Mouse (Mus musculus) CD8-positive naive resting alpha-beta T cell, adult 57 days (primary cell): ENCODE data around the gene Eppin. TPM values are rescaled to one million over a fixed set of nuclear protein-coding genes. Genes with fewer than 3 reads are reported as not detected.

Experiments used
- total RNA-seq: library from RNA; stranded (reverse); gene quantifications from one replicate; pipeline ENCODE4 v1.2.4, GENCODE M21; 2023

Gene Eppin
- not detected for total RNA-seq

GRCm38 (mm10) chr2:164593494-164593893 lies at the start of gene Eppin:
Eppin (minus strand) TSS chr2:164593594.

GRCm38 (mm10) chr2:164638696-164639095 lies 45.3 kb upstream of the Eppin start, which contains the start of gene Wfdc16:
Wfdc16 (minus strand) TSS chr2:164638796.

GRCm38 (mm10) chr2:164613471-164613870 lies 20.1 kb upstream of the Eppin start, which contains the start of the genes Wfdc6b and Wfdc8:
Wfdc6b (plus strand) TSS chr2:164613522.
Wfdc8 (minus strand) TSS chr2:164613626.

GRCm38 (mm10) chr2:164585025-164585725 lies 8.2 kb downstream of the Eppin start, which contains the start of gene Wfdc6a:
Wfdc6a (minus strand) TSS chr2:164585447.

GRCm38 (mm10) chr2:164573359-164573758 lies 20.0 kb downstream of the Eppin start, which contains the start of gene Spint3:
Spint3 (minus strand) TSS chr2:164573459.

GRCm38 (mm10) chr2:164562391-164563188 lies 30.8 kb downstream of the Eppin start, which contains the start of gene Wfdc2:
Wfdc2 (plus strand) TSS chr2:164562413.

Other genes with a start within 250 kb of the Eppin start
- gene Slpi, start 204.5 kb downstream of the Eppin start, total RNA-seq, result 3.9 TPM
- gene Rbpjl, start 190.5 kb downstream of the Eppin start, total RNA-seq, result not detected
- not detected for gene Matn4, start 188.4 kb downstream of the Eppin start, total RNA-seq
- 11.7 TPM for gene Sdc4, start 149.7 kb downstream of the Eppin start, total RNA-seq
- 44.3 TPM for gene Sys1, start 136.6 kb downstream of the Eppin start, total RNA-seq
- 6.3 TPM for gene Gm20458, start 132.6 kb downstream of the Eppin start, total RNA-seq
- gene Trp53tg5, start 119.9 kb downstream of the Eppin start, total RNA-seq, result not detected
- 5.1 TPM for gene Dbndd2, start 107.5 kb downstream of the Eppin start, total RNA-seq
- 56.1 TPM for gene Pigt, start 96.1 kb downstream of the Eppin start, total RNA-seq
- not detected for gene Wfdc2, start 31.2 kb downstream of the Eppin start, total RNA-seq
- not detected for gene Spint3, start 20.1 kb downstream of the Eppin start, total RNA-seq
- not detected for gene Wfdc6a, start 8.1 kb downstream of the Eppin start, total RNA-seq
- gene Wfdc6b, start 19.9 kb upstream of the Eppin start, total RNA-seq, result not detected
- gene Wfdc8, start 20.0 kb upstream of the Eppin start, total RNA-seq, result not detected
- gene Wfdc16, start 45.2 kb upstream of the Eppin start, total RNA-seq, result not detected
- not detected for gene Wfdc10, start 62.5 kb upstream of the Eppin start, total RNA-seq
- gene Wfdc9, start 63.0 kb upstream of the Eppin start, total RNA-seq, result not detected
- not detected for gene Wfdc11, start 80.5 kb upstream of the Eppin start, total RNA-seq
- not detected for gene Wfdc13, start 91.5 kb upstream of the Eppin start, total RNA-seq
- gene Spint4, start 104.9 kb upstream of the Eppin start, total RNA-seq, result not detected
- not detected for gene Spint5, start 121.7 kb upstream of the Eppin start, total RNA-seq
- gene Wfdc3, start 152.3 kb upstream of the Eppin start, total RNA-seq, result not detected
- 43.0 TPM for gene Dnttip1, start 152.4 kb upstream of the Eppin start, total RNA-seq
- not detected for gene Ube2c, start 176.3 kb upstream of the Eppin start, total RNA-seq
- gene Tnnc2, start 186.4 kb upstream of the Eppin start, total RNA-seq, result not detected
- 0.70 TPM for gene Snx21, start 192.2 kb upstream of the Eppin start, total RNA-seq
- 60.3 TPM for gene Acot8, start 211.3 kb upstream of the Eppin start, total RNA-seq
- 3.5 TPM for gene Zswim3, start 211.5 kb upstream of the Eppin start, total RNA-seq
- 7.7 TPM for gene Zswim1, start 229.1 kb upstream of the Eppin start, total RNA-seq
- gene Spata25, start 234.9 kb upstream of the Eppin start, total RNA-seq, result not detected
- 133 TPM for gene Ctsa, start 239.3 kb upstream of the Eppin start, total RNA-seq
- 1.7 TPM for gene Neurl2, start 239.9 kb upstream of the Eppin start, total RNA-seq